Mouse (Mus musculus) kidney, adult 2 months (tissue): ENCODE measurements around the gene C1s1. TPM values are rescaled to one million over a fixed set of nuclear protein-coding genes. Genes with fewer than 3 reads are reported as not detected.
"Not testable (repeated sequence)": the region's sequence is repeated elsewhere in the genome, so short reads cannot be mapped to it uniquely, and the experiment has no call there.

ENCODE experiments used
- DNase-seq: peaks from one replicate; pipeline ENCODE4 v3.0.0; 2021
- H3K27ac ChIP-seq: fragments of 200-500 bp; 2 replicates; pipeline ENCODE4 v1.5.1; 2012; ENCODE audit warnings: low read depth, low read length, control low read depth, inconsistent platforms; ENCODE audit not compliant: insufficient read depth
- H3K27me3 ChIP-seq: fragments of 200-500 bp; replicated peaks from 2 replicates; pipeline ENCODE4 v1.6.1; 2012; ENCODE audit warnings: mild to moderate bottlenecking, moderate library complexity, low read length, inconsistent platforms; ENCODE audit not compliant: control insufficient read depth, insufficient read depth
- H3K36me3 ChIP-seq: fragments of 200-500 bp; 2 replicates; pipeline ENCODE4 v1.6.1; 2012; ENCODE audit warnings: mild to moderate bottlenecking, moderate library complexity, low read length, inconsistent platforms; ENCODE audit not compliant: control insufficient read depth, insufficient read depth
- H3K4me1 ChIP-seq: fragments of 200-500 bp; 2 replicates; pipeline ENCODE4 v1.6.1; 2011; ENCODE audit warnings: low read length; ENCODE audit not compliant: control insufficient read depth, insufficient read depth
- H3K4me3 ChIP-seq: fragments of 200-500 bp; 2 replicates; pipeline ENCODE4 v1.5.1; 2011; ENCODE audit warnings: mild to moderate bottlenecking, low read depth, low read length, control low read depth; ENCODE audit not compliant: insufficient read depth
- CTCF ChIP-seq: fragments of 200-500 bp; conservative IDR thresholded peaks from 2 replicates; pipeline ENCODE4 v1.5.1; 2011; ENCODE audit warnings: low read depth, mild to moderate bottlenecking, control low read depth, low read length, moderate library complexity, mixed read lengths; ENCODE audit not compliant: insufficient read depth, insufficient read length
- POLR2A ChIP-seq: fragments of 200-500 bp; IDR thresholded peaks from one replicate; pipeline ENCODE4 v1.6.1; 2011; ENCODE audit warnings: low read depth, low read length, control low read depth
- WGBS: fragments of 180-500 bp; shearing (Covaris S2); methylation state at CpG from one replicate; pipeline ENCODE4 v1.1.7; 2018; 5-methylcytosine and 5-hydroxymethylcytosine counted together
- polyA plus RNA-seq: library from polyadenylated mRNA; depleted of rRNA; stranded (reverse); fragments of >200 nt; gene quantifications from 2 replicates; pipeline ENCODE4 v1.2.3, GENCODE M21; 2012

The C1s1 gene
- polyA plus RNA-seq, 1 experiment, result 38.1 TPM

- no peak within 1 kb of the TSS for H3K27ac ChIP-seq
- DNase-seq, result peak; percentile 61
- H3K4me1 ChIP-seq, result no peaks in the 10 kb centered on the region
- H3K27me3 ChIP-seq, result no peaks in the 10 kb centered on the region
- no peak within 1 kb of the TSS for H3K4me3 ChIP-seq
- no peak for TF ChIP-seq POLR2A
- peak; percentile 72 for TF ChIP-seq CTCF
- 3% methylated on average over 8 of the region's 8 CpGs for WGBS
- H3K36me3 ChIP-seq, result no peaks in the 10 kb centered on the region
Observed at GRCm38 (mm10) chr6:124570026-124570425, 27.9 kb upstream of the C1s1 start, which contains the start of gene C1rb. C1rb (plus strand) TSS chr6:124570294.

- H3K36me3 ChIP-seq, H3K27ac ChIP-seq, H3K27me3 ChIP-seq, H3K4me1 ChIP-seq, H3K4me3 ChIP-seq, DNase-seq: not testable (repeated sequence)
- 84% methylated on average over 2 of the region's 2 CpGs for whole genome bisulfite sequencing
Observed at GRCm38 (mm10) chr6:124561611-124562010, 19.5 kb upstream of the C1s1 start.

- not testable (repeated sequence) for H3K36me3 ChIP-seq, DNase-seq, H3K27ac ChIP-seq, H3K4me1 ChIP-seq, H3K4me3 ChIP-seq, H3K27me3 ChIP-seq
- WGBS, result 90% methylated on average over 4 of the region's 4 CpGs
Observed at GRCm38 (mm10) chr6:124561156-124561555, 19.0 kb upstream of the C1s1 start.

GRCm38 (mm10) chr6:124555956-124556355, 13.8 kb upstream of the C1s1 start:
- not testable (repeated sequence) for H3K27ac ChIP-seq, H3K36me3 ChIP-seq
- 87% methylated on average over 2 of the region's 2 CpGs for WGBS

GRCm38 (mm10) chr6:124552766-124553165, 10.6 kb upstream of the C1s1 start:
- Histone ChIP-seq H3K27me3 (no peaks in the 10 kb centered on the region), H3K4me1 (no peaks in the 10 kb centered on the region), H3K4me3 (no peak overlapping the region), H3K36me3 (no peaks in the 10 kb centered on the region), H3K27ac (no peak overlapping the region)
- 79% methylated on average over 22 of the region's 22 CpGs for WGBS
- no peak for TF ChIP-seq CTCF
- no peak for TF ChIP-seq POLR2A
- DNase-seq, result no peak

More at GRCm38 (mm10) chr6:124555956-124556355, 13.8 kb upstream of the C1s1 start:
- not testable (repeated sequence) for H3K4me3 ChIP-seq, DNase-seq, H3K27me3 ChIP-seq, H3K4me1 ChIP-seq

GRCm38 (mm10) chr6:124549023-124549550, 6.9 kb upstream of the C1s1 start:
- H3K27me3 ChIP-seq, result no peaks in the 10 kb centered on the region
- no peak overlapping the region for H3K27ac ChIP-seq
- H3K4me3 ChIP-seq, result no peak overlapping the region
- 90% methylated on average over 3 of the region's 3 CpGs for WGBS
- no peaks in the 10 kb centered on the region for H3K36me3 ChIP-seq
- DNase-seq, result no peak
- TF ChIP-seq CTCF (no peak), POLR2A (no peak)
- H3K4me1 ChIP-seq, result no peaks in the 10 kb centered on the region

GRCm38 (mm10) chr6:124547979-124548378, 5.8 kb upstream of the C1s1 start:
- not testable (repeated sequence) for H3K4me1 ChIP-seq, H3K36me3 ChIP-seq, DNase-seq, H3K27ac ChIP-seq, H3K27me3 ChIP-seq, H3K4me3 ChIP-seq
- 84% methylated on average over 3 of the region's 3 CpGs for WGBS

- WGBS, result 63% methylated on average over 2 of the region's 2 CpGs
- DNase-seq, result no peak
- H3K27me3 ChIP-seq, result no peaks in the 10 kb centered on the region
- no peak overlapping the region for H3K4me3 ChIP-seq
- no peaks in the 10 kb centered on the region for H3K36me3 ChIP-seq
- no peaks in the 10 kb centered on the region for H3K4me1 ChIP-seq
- no peak overlapping the region for H3K27ac ChIP-seq
- TF ChIP-seq POLR2A (no peak), CTCF (no peak)
Observed at GRCm38 (mm10) chr6:124545425-124545824, 3.3 kb upstream of the C1s1 start.
